Mouse (Mus musculus) limb, embryonic 12.5 days (tissue): ENCODE data around the gene Tmem86a. TPM values are rescaled to one million over a fixed set of nuclear protein-coding genes. Genes with fewer than 3 reads are reported as not detected.
A peak's percentile ranks its signal among the peaks of the same experiment; 100 is the strongest.
"Not testable (repeated sequence)": the region's sequence is repeated elsewhere in the genome, so short reads cannot be mapped to it uniquely, and the experiment has no call there.

Experiments
- ATAC-seq: fragments of 200-750 bp; cut with Nextera tagmentation; 2 replicates; pipeline ENCODE4 v1.8.0; 2017; ENCODE audit warnings: low read depth, moderate TSS enrichment; ENCODE audit not compliant: insufficient number of reproducible peaks, insufficient read depth, low FRiP score, low TSS enrichment
- H3K27ac ChIP-seq: fragments of 300-500 bp; sonication (generic); 2 replicates; pipeline ENCODE4 v1.5.1; 2016; ENCODE audit warnings: mild to moderate bottlenecking, moderate library complexity
- H3K27me3 ChIP-seq: fragments of 300-500 bp; sonication (generic); 2 replicates; pipeline ENCODE4 v1.6.1; 2016; ENCODE audit warnings: mild to moderate bottlenecking, moderate library complexity
- H3K36me3 ChIP-seq: fragments of 300-500 bp; sonication (generic); 2 replicates; pipeline ENCODE4 v1.6.1; 2016; ENCODE audit warnings: mild to moderate bottlenecking, moderate library complexity
- H3K4me1 ChIP-seq: fragments of 300-500 bp; sonication (generic); replicated peaks from 2 replicates; pipeline ENCODE4 v1.6.1; 2016
- H3K4me2 ChIP-seq: fragments of 300-500 bp; sonication (generic); 2 replicates; pipeline ENCODE4 v1.6.1; 2016; ENCODE audit warnings: mild to moderate bottlenecking, moderate library complexity
- H3K4me3 ChIP-seq: fragments of 300-500 bp; sonication (generic); replicated peaks from 2 replicates; pipeline ENCODE4 v1.5.1; 2016; ENCODE audit warnings: mild to moderate bottlenecking
- H3K9ac ChIP-seq: fragments of 300-500 bp; sonication (generic); replicated peaks from 2 replicates; pipeline ENCODE4 v1.6.1; 2016; ENCODE audit warnings: mild to moderate bottlenecking, moderate library complexity
- H3K9me3 ChIP-seq: fragments of 300-500 bp; sonication (generic); 2 replicates; pipeline ENCODE4 v1.6.1; 2016; ENCODE audit warnings: mild to moderate bottlenecking, moderate library complexity
- WGBS: fragments of 180-500 bp; shearing (Covaris S2); methylation state at CpG from one replicate; pipeline ENCODE4 v1.1.7; 2016; 5-methylcytosine and 5-hydroxymethylcytosine counted together
- polyA plus RNA-seq: library from polyadenylated mRNA; unstranded; fragments of >200 nt; fragmentation: Nextera tagmentation; extraction: Ambion mirVana; gene quantifications from 2 replicates; pipeline ENCODE4 v1.2.1, GENCODE M21; 2016

The Tmem86a gene
- polyA plus RNA-seq, 1 experiment from 2014 or later, result 19.4 TPM

DNA sequence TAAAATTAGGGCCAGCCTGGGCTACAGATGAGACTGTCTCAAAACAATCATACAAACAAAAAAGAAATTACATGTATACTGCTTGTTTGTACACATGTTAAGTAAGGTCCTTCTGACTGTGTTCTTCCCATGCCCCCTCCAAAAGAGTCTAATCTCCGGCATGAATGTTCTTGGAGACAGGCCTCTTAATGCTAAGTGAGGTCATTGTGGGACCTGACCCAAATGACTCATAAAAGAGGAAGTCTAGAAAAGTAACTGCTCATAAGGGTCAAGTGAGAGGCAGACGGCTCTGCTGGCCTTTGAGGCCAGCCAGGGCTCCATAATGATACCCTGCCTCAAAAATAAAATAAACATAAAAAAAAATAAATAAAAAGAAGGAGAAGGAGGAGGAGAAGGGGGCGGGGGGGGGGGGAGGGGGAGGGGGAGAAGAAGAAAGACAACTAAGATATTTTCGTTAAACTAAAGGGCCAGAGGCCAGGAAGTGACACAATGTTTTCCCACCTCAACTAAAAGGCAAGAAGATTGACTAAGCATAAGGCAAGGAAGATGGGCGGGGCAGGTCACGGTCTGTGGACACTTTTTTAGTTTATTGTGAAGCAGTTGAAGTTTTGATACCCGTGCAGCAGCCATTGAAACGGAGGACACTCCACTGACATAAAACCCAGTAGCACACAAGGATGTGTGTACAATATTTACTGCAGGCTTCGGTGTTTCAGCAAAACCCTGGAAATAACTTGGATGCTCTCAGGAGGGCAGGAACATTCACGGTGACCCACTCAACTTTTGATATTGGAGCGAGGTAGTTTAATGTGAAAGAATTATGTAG is 35.6 kb upstream of the Tmem86a start:
- 0 out of 2 replicates have a peak overlapping the region, but pooled peaks have one; percentile 2 for H3K27ac ChIP-seq
- no peak for ATAC-seq

DNA sequence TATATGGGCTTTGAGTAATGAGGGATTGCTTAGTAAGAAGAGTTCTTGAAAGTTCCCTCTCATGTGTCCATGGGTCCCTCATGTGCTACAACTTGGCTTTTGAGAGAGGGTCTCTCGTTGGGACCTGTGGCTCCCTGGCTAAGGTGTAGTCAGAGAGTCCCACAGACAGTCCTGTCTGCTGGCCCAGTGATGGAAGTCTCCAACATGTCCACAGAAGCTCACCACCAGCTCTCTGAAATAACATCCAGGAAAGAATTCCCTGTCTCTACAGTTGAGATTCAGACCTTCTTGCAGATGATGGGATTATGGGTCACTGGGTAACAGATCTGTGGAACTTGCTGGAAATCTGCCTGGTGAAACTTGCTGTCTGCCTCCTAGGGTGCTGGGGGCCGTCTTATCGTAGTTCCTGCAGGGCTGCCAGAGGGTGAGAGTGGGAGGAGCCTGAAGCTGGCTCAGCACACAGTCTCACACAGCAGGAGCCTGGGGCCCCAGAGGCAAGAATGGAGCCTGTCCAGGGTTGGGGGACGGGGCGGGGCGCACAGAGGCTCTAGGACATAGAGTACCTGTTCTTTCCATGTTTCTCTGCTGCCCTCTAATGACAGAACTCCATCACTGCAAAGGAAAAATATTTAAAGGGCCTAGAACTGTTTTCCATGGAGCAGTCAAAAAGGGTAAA is 34.9 kb upstream of the Tmem86a start:
- peak; percentile 93 for ATAC-seq
- WGBS, result 17% methylated on average over 6 of the region's 6 CpGs
- peaks cover 2% of the 10 kb centered on the region; the same call in 1 of the 2 replicates for H3K27me3 ChIP-seq
- H3K9ac ChIP-seq, result no peak overlapping the region
- H3K4me3 ChIP-seq, result 0 out of 2 replicates have a peak overlapping the region, but pooled peaks have one; percentile 7
- peaks cover 5% of the 10 kb centered on the region for H3K4me1 ChIP-seq
- H3K9me3 ChIP-seq, result no peaks in the 10 kb centered on the region
- no peaks in the 10 kb centered on the region for H3K36me3 ChIP-seq
- H3K27ac ChIP-seq, result 0 out of 2 replicates have a peak overlapping the region, but pooled peaks have one; percentile 2
- peak overlapping the region; percentile 46 for H3K4me2 ChIP-seq

More for the DNA sequence above, 35.6 kb upstream of the Tmem86a start:
- no peak overlapping the region for H3K4me2 ChIP-seq
- no peaks in the 10 kb centered on the region for H3K36me3 ChIP-seq
- H3K4me1 ChIP-seq, result peaks cover 5% of the 10 kb centered on the region
- H3K9me3 ChIP-seq, result no peaks in the 10 kb centered on the region
- no peaks in the 10 kb centered on the region for H3K27me3 ChIP-seq
- no peak overlapping the region for H3K9ac ChIP-seq
- no peak overlapping the region for H3K4me3 ChIP-seq
- WGBS, result 68% methylated on average over 10 of the region's 11 CpGs

DNA sequence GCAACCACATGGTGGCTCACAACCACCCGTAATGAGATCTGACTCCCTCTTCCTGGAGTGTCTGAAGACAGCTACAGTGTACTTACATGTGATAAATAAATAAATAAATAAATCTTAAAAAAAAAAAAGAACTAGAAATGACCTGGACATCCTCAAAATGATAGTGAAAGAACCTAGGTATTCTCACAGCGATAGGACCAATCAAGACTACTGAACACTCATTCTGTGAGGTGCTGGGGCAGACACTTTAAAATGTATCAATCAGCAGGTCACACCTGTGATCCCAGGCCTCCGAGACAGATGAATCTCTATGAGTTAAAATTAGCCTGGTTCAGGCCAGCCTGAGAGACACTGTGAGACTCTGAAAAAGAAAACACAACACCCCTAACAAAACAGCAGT is 33.8 kb upstream of the Tmem86a start:
- no peak for ATAC-seq
- WGBS, result 75% methylated on average over 3 of the region's 3 CpGs

DNA sequence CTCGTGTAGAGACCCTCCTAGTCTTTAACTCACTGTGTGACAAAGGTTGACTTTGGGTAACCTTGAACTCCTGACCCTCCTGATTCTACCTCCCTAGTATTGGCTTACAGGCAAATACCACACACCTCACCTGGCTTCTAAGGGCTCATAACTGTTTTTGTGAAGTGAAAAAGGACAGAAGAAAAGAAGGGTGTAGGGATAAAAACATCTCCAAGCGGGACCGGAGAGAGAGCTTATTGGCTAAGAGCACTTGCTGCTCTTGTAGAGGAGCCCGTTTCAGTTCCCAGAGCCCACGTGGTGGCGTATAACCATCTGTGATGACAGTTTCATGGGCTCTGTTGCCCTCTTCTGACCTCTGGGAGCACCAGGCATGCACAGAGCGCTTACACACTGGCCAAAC is 33.3 kb upstream of the Tmem86a start:
- Histone ChIP-seq H3K4me3 (no peak overlapping the region), H3K9ac (no peak overlapping the region), H3K9me3 (no peaks in the 10 kb centered on the region), H3K27me3 (peaks cover 8% of the 10 kb centered on the region; the same call in 1 of the 2 replicates), H3K36me3 (no peaks in the 10 kb centered on the region), H3K4me1 (peaks cover 5% of the 10 kb centered on the region), H3K4me2 (no peak overlapping the region), H3K27ac (no peak overlapping the region)
- 41% methylated on average over 7 of the region's 7 CpGs for WGBS
- no peak for ATAC-seq

More for the DNA sequence above, 33.8 kb upstream of the Tmem86a start:
- no peaks in the 10 kb centered on the region for H3K9me3 ChIP-seq
- H3K4me1 ChIP-seq, result peaks cover 5% of the 10 kb centered on the region
- no peak overlapping the region for H3K4me3 ChIP-seq
- H3K27me3 ChIP-seq, result peaks cover 8% of the 10 kb centered on the region; the same call in 1 of the 2 replicates
- no peak overlapping the region for H3K4me2 ChIP-seq
- no peak overlapping the region for H3K27ac ChIP-seq
- H3K9ac ChIP-seq, result no peak overlapping the region
- H3K36me3 ChIP-seq, result no peaks in the 10 kb centered on the region

DNA sequence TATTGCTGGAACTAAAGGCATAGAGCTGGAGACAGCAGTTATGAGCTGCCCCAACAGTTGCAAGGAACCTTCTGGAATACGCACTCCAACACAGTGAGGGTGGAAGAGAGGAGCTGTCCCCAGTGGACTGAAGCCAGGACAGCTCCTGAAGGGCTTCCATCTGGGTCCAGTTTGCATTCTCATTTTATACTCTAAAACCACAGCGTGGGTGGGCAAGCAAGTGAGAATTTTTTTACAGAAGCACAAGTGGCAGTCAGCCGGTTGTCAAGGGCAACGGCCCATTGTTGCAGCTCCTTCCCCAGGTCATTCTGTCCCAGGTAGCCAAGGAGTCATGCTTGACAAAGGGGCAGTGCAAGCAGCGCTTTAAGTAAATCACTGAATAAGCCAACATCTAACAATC is 30.8 kb upstream of the Tmem86a start:
- H3K4me3 ChIP-seq, result no peak overlapping the region
- ATAC-seq, result no peak
- H3K4me1 ChIP-seq, result peaks cover 5% of the 10 kb centered on the region
- no peaks in the 10 kb centered on the region for H3K9me3 ChIP-seq
- peaks cover 8% of the 10 kb centered on the region; the same call in 1 of the 2 replicates for H3K27me3 ChIP-seq
- no peaks in the 10 kb centered on the region for H3K36me3 ChIP-seq
- 70% methylated on average over 5 of the region's 5 CpGs for WGBS
- no peak overlapping the region for H3K4me2 ChIP-seq
- no peak overlapping the region for H3K27ac ChIP-seq
- H3K9ac ChIP-seq, result no peak overlapping the region

DNA sequence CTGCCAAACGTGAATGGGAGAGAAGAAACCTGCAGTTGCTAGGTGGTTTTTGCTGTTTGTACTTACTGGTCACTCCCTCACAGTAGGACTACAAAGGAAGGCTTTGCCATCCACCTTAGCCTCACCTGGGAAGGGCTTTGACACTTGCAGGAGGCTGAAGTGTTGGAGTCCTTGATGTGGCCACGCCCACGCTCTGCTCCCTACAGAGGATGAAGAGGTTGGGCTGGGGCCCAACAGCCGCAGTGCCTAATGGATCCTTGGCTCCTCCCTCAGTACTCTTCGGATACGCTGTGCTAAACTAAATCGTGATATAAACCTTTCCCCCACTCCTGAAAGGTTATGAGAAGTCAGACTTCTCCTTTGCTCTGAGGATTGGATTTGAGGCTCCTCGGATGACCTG is 29.4 kb upstream of the Tmem86a start:
- no peak overlapping the region for H3K27ac ChIP-seq
- H3K36me3 ChIP-seq, result no peaks in the 10 kb centered on the region
- no peaks in the 10 kb centered on the region for H3K4me1 ChIP-seq
- H3K9ac ChIP-seq, result no peak overlapping the region
- H3K4me3 ChIP-seq, result no peak overlapping the region
- WGBS, result 6% methylated on average over 8 of the region's 8 CpGs
- H3K9me3 ChIP-seq, result no peaks in the 10 kb centered on the region
- peaks cover 8% of the 10 kb centered on the region; the same call in 1 of the 2 replicates for H3K27me3 ChIP-seq
- ATAC-seq, result no peak
- H3K4me2 ChIP-seq, result no peak overlapping the region

DNA sequence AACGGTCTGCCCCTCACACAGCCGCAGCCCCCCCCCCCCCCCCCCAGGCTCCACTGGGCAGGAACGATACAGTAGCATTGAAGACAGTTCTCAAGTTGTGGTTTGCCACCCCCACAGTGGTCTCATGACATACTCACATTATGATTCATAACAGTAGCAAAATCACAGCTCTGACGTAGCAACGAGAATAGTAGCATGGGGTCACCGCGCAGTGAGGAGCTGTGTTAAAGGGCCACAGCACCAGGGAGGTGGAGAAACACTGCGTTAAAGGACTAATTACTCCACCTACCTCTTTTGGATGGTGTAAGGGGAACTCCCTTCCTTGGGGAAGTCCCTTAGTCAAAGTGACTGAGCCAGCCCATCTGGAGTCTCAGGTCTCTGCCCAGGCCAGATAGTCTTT is 27.9 kb upstream of the Tmem86a start:
- no peaks in the 10 kb centered on the region for H3K9me3 ChIP-seq
- no peak overlapping the region for H3K4me3 ChIP-seq
- H3K9ac ChIP-seq, result no peak overlapping the region
- H3K27me3 ChIP-seq, result peaks cover 8% of the 10 kb centered on the region; the same call in 1 of the 2 replicates
- H3K27ac ChIP-seq, result no peak overlapping the region
- WGBS, result 57% methylated on average over 8 of the region's 8 CpGs
- no peak overlapping the region for H3K4me2 ChIP-seq
- H3K36me3 ChIP-seq, result no peaks in the 10 kb centered on the region
- ATAC-seq, result no peak
- no peaks in the 10 kb centered on the region for H3K4me1 ChIP-seq

DNA sequence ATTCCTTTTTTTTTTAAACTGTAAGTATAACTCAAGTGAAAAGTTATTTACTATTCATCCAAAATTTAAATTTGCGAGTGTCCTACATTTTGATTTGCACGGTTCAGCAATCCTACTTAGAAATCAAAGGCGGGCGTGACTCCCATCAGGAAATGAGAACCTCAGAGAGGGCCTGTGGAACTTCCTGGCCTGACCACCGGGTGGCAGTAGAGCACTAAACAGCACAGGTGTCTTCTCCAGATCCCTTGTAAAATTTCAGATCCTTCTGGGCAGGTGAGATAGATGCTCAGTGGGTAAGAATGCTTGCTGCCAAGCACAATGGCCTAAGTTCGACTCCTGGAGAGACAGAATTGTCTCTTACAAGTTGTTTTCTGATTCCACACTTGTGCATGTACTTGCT is 26.9 kb upstream of the Tmem86a start:
- no peaks in the 10 kb centered on the region for H3K36me3 ChIP-seq
- WGBS, result 24% methylated on average over 6 of the region's 6 CpGs

DNA sequence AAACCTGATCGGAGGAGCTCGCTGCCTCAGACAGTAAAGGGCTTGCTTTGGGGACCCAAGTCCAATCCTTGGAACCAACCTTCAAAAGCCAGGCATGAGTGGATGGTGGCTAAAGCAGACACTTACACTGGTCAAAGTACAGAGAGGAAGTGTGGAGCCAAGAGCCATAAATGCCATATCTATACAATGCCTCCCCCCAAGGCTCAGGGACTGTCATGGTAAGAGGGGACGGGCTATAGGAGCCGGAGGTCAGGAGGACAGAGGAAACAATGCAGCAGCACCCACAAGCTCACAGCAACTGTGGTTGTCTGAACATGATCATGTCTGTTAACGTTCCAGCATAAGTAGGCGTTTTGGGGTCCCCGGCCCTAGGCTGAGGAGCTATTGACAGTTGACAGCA is 25.9 kb upstream of the Tmem86a start:
- ATAC-seq, result no peak
- H3K4me2 ChIP-seq, result no peak overlapping the region
- H3K9ac ChIP-seq, result no peak overlapping the region
- WGBS, result 90% methylated on average over 7 of the region's 7 CpGs
- no peaks in the 10 kb centered on the region for H3K4me1 ChIP-seq
- no peak overlapping the region for H3K27ac ChIP-seq
- no peaks in the 10 kb centered on the region for H3K9me3 ChIP-seq
- no peak overlapping the region for H3K4me3 ChIP-seq
- peaks cover 8% of the 10 kb centered on the region; the same call in 1 of the 2 replicates for H3K27me3 ChIP-seq
- no peaks in the 10 kb centered on the region for H3K36me3 ChIP-seq

More for the DNA sequence above, 26.9 kb upstream of the Tmem86a start:
- no peak overlapping the region for H3K4me3 ChIP-seq
- ATAC-seq, result no peak
- no peaks in the 10 kb centered on the region for H3K4me1 ChIP-seq
- no peak overlapping the region for H3K4me2 ChIP-seq
- H3K9ac ChIP-seq, result no peak overlapping the region
- H3K27ac ChIP-seq, result no peak overlapping the region
- no peaks in the 10 kb centered on the region for H3K9me3 ChIP-seq
- H3K27me3 ChIP-seq, result peaks cover 8% of the 10 kb centered on the region; the same call in 1 of the 2 replicates

DNA sequence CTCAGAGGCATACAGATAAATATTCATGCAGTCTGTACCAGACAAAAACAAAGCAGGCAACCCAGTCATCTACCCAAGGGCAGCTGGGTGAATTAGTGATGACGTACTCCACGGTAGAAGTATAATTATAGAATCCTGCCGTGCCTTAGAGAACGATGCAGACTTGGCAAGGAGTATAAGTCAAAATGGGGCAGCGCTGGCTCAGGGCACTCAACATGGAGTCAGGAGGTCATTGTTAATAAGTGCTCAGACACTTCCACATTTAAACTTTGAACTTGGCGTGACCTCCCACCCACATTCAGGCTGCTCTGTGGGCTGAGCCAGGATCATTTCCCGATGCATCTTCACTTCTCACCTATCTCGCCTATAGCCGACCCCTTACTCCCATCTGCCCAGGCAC is 25.0 kb upstream of the Tmem86a start:
- Histone ChIP-seq H3K4me2 (no peak overlapping the region), H3K9ac (no peak overlapping the region), H3K4me3 (no peak overlapping the region), H3K27ac (no peak overlapping the region), H3K9me3 (no peaks in the 10 kb centered on the region), H3K4me1 (no peaks in the 10 kb centered on the region), H3K36me3 (no peaks in the 10 kb centered on the region), H3K27me3 (peaks cover 7% of the 10 kb centered on the region; the same call in 1 of the 2 replicates)
- 76% methylated on average over 9 of the region's 9 CpGs for WGBS
- no peak for ATAC-seq

DNA sequence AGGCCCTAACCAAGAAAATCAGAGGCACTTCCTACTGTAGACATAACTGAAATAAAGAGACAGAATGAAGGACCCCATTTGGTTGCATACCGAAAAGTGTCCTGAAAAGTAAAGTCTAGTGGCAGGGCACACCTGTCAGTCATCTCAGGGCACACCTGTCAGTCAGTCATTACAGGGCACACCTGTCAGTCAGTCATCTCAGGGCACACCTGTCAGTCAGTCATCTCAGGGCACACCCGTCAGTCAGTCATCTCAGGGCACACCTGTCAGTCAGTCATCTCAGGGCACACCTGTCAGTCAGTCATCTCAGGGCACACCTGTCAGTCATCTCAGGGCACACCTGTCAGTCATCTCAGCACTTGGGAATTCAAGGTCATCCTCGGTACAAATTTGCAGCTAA is 23.5 kb upstream of the Tmem86a start:
- H3K27me3 ChIP-seq, result not testable (repeated sequence)
- WGBS, result 73% methylated on average over 3 of the region's 3 CpGs

More for the DNA sequence above, 23.5 kb upstream of the Tmem86a start:
- not testable (repeated sequence) for H3K4me1 ChIP-seq, H3K9ac ChIP-seq, H3K4me3 ChIP-seq, H3K36me3 ChIP-seq, H3K27ac ChIP-seq, H3K9me3 ChIP-seq, H3K4me2 ChIP-seq, ATAC-seq
